Mouse (Mus musculus): ENCODE results near the gene Notch4. TPM values are rescaled to one million over a fixed set of nuclear protein-coding genes. Genes with fewer than 3 reads are reported as not detected.

Notch4 gene
- polyA plus RNA-seq, 1 experiment = 4.3 TPM

DNA sequence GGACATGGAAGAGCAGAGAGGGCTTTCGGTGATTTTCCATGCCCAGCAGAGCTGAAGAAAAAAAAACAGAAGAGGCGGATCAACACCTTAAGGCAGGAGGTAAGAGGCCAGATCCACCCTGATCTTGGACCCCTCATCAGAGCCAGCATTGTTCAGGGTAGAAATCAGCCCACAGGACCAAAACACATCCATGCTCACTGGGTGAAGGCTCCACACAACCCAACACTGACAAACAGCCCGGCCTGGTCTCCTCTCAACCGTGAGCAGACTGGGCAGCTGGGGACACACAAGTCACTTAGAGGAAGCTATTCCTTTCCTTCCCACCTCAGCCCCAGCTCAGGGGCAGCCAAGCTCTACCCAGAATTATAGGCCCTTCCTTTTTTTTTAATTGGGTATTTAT, 16.5 kb upstream of the Notch4 start:
- Histone ChIP-seq H3K27ac (ENCODE audit: insufficient read depth, low read length) (no peak overlapping the region), H3K27me3 (ENCODE audit: control insufficient read depth, insufficient read depth, low read length) (no peaks in the 10 kb centered on the region), H3K4me3 (replicated peaks; ENCODE audit: insufficient read depth, low read depth, low read length) (no peak overlapping the region), H3K4me1 (ENCODE audit: control insufficient read depth, insufficient read depth, low read length) (no peaks in the 10 kb centered on the region)
- no peak for TF ChIP-seq CTCF (IDR thresholded peaks at IDR 0.05; ENCODE audit: borderline replicate concordance, insufficient read depth, low read depth, low read length)
- TF ChIP-seq POLR2A (IDR thresholded peaks at IDR 0.05; ENCODE audit: borderline replicate concordance, insufficient read depth, low read length) = no peak
- 80% methylated on average over 4 of the region's 4 CpGs for WGBS
- DNase-seq = no peak

DNA sequence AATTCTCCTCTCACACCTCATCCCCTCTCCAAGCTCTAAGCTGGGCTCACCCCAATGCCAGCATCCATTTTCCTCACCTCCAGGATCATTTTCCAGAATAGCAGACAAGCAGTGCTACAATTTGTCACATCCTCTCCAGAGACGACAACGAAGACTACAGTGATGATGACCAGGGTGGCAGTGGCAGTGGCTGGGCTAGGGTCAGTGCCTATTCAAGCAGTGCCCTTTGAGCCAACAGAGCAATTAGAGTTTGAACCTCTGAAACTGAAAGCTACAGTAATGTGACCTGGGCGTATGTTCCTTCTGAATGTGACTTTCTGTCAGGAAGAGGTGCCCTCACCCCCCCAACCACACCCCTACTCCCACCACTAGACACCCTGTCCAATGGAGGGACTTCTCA, 14.9 kb upstream of the Notch4 start:
- 92% methylated on average over 3 of the region's 3 CpGs for WGBS
- Histone ChIP-seq H3K27ac (ENCODE audit: insufficient read depth, low read length) (no peak overlapping the region), H3K4me3 (replicated peaks; ENCODE audit: insufficient read depth, low read depth, low read length) (no peak overlapping the region), H3K4me1 (ENCODE audit: control insufficient read depth, insufficient read depth, low read length) (no peaks in the 10 kb centered on the region), H3K27me3 (ENCODE audit: control insufficient read depth, insufficient read depth, low read length) (no peaks in the 10 kb centered on the region)
- no peak for DNase-seq
- TF ChIP-seq CTCF (IDR thresholded peaks at IDR 0.05; ENCODE audit: borderline replicate concordance, insufficient read depth, low read depth, low read length) (no peak), POLR2A (IDR thresholded peaks at IDR 0.05; ENCODE audit: borderline replicate concordance, insufficient read depth, low read length) (no peak)

DNA sequence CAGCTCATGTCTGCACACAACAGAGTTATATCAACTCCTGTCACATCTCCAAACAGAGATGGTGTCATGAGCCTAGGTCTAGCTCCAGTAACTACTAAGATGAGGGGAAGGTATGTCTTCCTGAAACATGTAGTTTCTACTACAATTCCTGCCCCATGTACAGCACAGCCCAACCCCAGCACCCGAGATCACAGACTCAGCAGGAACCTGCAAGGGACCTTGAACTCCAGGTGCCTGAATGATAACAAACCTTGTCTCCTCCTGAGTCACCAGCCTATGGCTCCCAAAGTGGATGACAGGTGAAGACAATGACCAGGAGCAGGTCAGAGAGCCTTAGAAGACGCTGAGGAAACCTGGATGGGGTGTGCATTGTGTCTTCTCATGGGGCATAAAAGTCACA, 14.2 kb upstream of the Notch4 start:
- 74% methylated on average over 2 of the region's 2 CpGs for WGBS
- no peak for TF ChIP-seq CTCF (IDR thresholded peaks at IDR 0.05; ENCODE audit: borderline replicate concordance, insufficient read depth, low read depth, low read length)
- no peak for TF ChIP-seq POLR2A (IDR thresholded peaks at IDR 0.05; ENCODE audit: borderline replicate concordance, insufficient read depth, low read length)
- Histone ChIP-seq H3K27ac (ENCODE audit: insufficient read depth, low read length) (no peak overlapping the region), H3K4me3 (replicated peaks; ENCODE audit: insufficient read depth, low read depth, low read length) (no peak overlapping the region), H3K27me3 (ENCODE audit: control insufficient read depth, insufficient read depth, low read length) (no peaks in the 10 kb centered on the region), H3K4me1 (ENCODE audit: control insufficient read depth, insufficient read depth, low read length) (no peaks in the 10 kb centered on the region)
- no peak for DNase-seq

DNA sequence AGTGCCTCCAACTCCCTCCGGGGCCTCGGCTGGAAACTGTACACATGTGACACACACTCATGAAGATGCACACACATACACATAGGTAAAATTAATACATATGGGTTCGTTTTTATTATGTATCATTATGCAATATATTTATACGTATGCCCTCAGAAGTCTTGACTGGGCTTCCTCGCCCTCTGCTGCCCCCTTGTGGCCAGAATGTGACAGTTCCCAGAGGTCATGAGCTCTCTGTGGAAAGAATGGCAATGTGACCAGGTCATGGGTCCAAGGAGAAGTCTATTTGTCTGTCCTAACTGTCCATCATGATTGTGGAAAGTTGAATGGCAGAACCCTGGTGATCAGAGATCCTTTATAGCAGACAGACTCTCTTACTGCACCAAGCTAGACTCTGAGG, 8.6 kb upstream of the Notch4 start:
- H3K27me3 ChIP-seq (ENCODE audit: control insufficient read depth, insufficient read depth, low read length) = no peaks in the 10 kb centered on the region
- H3K27ac ChIP-seq (ENCODE audit: insufficient read depth, low read length) = no peak overlapping the region
- WGBS = 23% methylated on average over 5 of the region's 5 CpGs
- no peaks in the 10 kb centered on the region for H3K4me1 ChIP-seq (ENCODE audit: control insufficient read depth, insufficient read depth, low read length)
- TF ChIP-seq CTCF (IDR thresholded peaks at IDR 0.05; ENCODE audit: borderline replicate concordance, insufficient read depth, low read depth, low read length) (peak; percentile 81), POLR2A (IDR thresholded peaks at IDR 0.05; ENCODE audit: borderline replicate concordance, insufficient read depth, low read length) (no peak)
- peak; percentile 55 to 76 for DNase-seq
- H3K4me3 ChIP-seq (replicated peaks; ENCODE audit: insufficient read depth, low read depth, low read length) = no peak overlapping the region

DNA sequence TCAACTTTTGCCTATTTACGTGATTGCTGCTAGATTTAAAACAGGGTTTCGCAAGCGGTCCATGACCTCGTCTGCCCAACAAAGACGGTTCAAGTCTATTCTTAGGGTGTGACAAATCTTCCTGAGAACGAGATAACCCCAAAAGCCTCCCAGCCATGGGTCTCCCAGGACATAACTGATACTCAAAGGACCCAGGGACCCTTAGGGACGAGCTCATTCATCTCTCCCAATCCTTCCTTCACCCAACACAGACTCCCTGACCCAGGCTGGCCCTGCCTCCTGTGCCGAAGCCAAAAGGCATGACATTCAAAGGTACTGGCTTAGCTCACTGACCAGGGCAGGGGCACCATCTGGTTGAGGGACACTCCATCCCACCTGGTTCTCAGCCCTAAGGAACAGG, 7.7 kb upstream of the Notch4 start:
- H3K27ac ChIP-seq (ENCODE audit: insufficient read depth, low read length) = no peak overlapping the region
- TF ChIP-seq CTCF (IDR thresholded peaks at IDR 0.05; ENCODE audit: borderline replicate concordance, insufficient read depth, low read depth, low read length) (no peak), POLR2A (IDR thresholded peaks at IDR 0.05; ENCODE audit: borderline replicate concordance, insufficient read depth, low read length) (no peak)
- WGBS = 85% methylated on average over 8 of the region's 8 CpGs
- no peak overlapping the region for H3K4me3 ChIP-seq (replicated peaks; ENCODE audit: insufficient read depth, low read depth, low read length)
- no peaks in the 10 kb centered on the region for H3K27me3 ChIP-seq (ENCODE audit: control insufficient read depth, insufficient read depth, low read length)
- no peak for DNase-seq
- no peaks in the 10 kb centered on the region for H3K4me1 ChIP-seq (ENCODE audit: control insufficient read depth, insufficient read depth, low read length)

DNA sequence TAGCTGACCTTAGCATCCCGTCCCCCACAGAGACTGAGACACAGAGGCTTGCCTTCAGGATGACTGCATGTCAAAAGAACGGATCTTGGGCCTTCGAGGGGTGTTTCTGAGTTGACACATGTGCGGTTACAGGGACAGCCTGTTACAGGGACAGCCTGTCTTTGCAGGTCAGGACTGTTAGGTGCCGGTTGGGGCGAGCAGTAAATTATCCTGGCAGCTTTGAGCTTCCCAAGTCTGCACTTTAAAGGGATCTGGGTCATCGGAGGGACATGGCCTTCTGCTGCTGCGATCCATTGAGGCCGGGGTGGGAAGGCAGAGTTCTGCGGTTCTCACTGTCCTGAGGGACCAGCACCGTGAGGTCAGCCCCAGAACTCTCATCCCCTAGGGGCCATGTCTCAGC, 6.7 kb upstream of the Notch4 start:
- no peak overlapping the region for H3K27ac ChIP-seq (ENCODE audit: insufficient read depth, low read length)
- TF ChIP-seq POLR2A (IDR thresholded peaks at IDR 0.05; ENCODE audit: borderline replicate concordance, insufficient read depth, low read length) (no peak), CTCF (IDR thresholded peaks at IDR 0.05; ENCODE audit: borderline replicate concordance, insufficient read depth, low read depth, low read length) (no peak)
- 72% methylated on average over 11 of the region's 11 CpGs for WGBS
- no peaks in the 10 kb centered on the region for H3K4me1 ChIP-seq (ENCODE audit: control insufficient read depth, insufficient read depth, low read length)
- no peak overlapping the region for H3K4me3 ChIP-seq (replicated peaks; ENCODE audit: insufficient read depth, low read depth, low read length)
- DNase-seq = no peak
- no peaks in the 10 kb centered on the region for H3K27me3 ChIP-seq (ENCODE audit: control insufficient read depth, insufficient read depth, low read length)

DNA sequence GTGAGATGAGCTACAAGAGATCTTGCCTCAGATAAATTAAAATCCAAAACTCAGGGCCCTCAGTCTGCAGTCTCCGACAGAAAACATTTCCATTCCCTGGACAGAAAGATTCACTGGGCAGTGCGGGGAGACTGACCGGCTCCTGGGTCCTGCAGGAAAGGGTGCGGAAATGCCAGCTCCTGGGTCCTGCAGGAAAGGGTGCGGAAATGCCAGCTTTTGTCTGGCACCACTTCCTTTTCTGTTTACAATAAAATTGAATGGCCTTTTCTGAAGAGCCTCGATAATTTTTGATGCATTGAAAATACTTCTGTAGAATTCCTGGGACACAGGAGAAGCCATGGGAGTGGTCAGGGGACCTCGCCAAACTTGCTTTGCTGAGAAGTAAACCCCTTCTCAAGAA, 5.0 kb upstream of the Notch4 start:
- H3K4me3 ChIP-seq (replicated peaks; ENCODE audit: insufficient read depth, low read depth, low read length) = no peak overlapping the region
- TF ChIP-seq POLR2A (IDR thresholded peaks at IDR 0.05; ENCODE audit: borderline replicate concordance, insufficient read depth, low read length) (no peak), CTCF (IDR thresholded peaks at IDR 0.05; ENCODE audit: borderline replicate concordance, insufficient read depth, low read depth, low read length) (no peak)
- no peaks in the 10 kb centered on the region for H3K4me1 ChIP-seq (ENCODE audit: control insufficient read depth, insufficient read depth, low read length)
- no peak overlapping the region for H3K27ac ChIP-seq (ENCODE audit: insufficient read depth, low read length)
- no peak for DNase-seq
- 81% methylated on average over 7 of the region's 7 CpGs for WGBS
- H3K27me3 ChIP-seq (ENCODE audit: control insufficient read depth, insufficient read depth, low read length) = no peaks in the 10 kb centered on the region

DNA sequence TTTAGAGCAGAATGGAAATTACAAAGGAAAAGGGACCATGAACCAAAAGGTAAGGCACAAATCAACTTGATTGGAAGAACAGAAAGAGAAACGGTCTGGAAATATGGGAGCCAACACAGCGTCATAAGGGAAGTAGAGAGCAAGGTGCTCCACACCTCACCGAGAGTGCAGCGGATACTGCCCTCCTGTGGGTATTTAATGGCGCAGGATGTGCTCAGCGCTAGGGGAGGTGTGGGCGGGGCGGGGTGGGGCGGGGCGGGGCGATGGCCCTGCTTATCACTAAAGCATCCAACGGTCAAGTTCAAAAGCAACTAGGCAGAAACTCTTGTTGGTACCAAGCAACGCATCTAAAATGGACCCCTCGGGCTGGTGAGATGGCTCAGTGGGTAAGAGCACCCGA, 4.2 kb upstream of the Notch4 start:
- H3K4me1 ChIP-seq (ENCODE audit: control insufficient read depth, insufficient read depth, low read length) = no peaks in the 10 kb centered on the region
- H3K27me3 ChIP-seq (ENCODE audit: control insufficient read depth, insufficient read depth, low read length) = no peaks in the 10 kb centered on the region
- no peak overlapping the region for H3K27ac ChIP-seq (ENCODE audit: insufficient read depth, low read length)
- no peak for DNase-seq
- H3K4me3 ChIP-seq (replicated peaks; ENCODE audit: insufficient read depth, low read depth, low read length) = no peak overlapping the region
- TF ChIP-seq CTCF (IDR thresholded peaks at IDR 0.05; ENCODE audit: borderline replicate concordance, insufficient read depth, low read depth, low read length) (no peak), POLR2A (IDR thresholded peaks at IDR 0.05; ENCODE audit: borderline replicate concordance, insufficient read depth, low read length) (no peak)
- WGBS = 31% methylated on average over 15 of the region's 15 CpGs

All from cerebellum, adult 2 months (tissue).